Mouse (Mus musculus) brain, embryonic 14.5 days (tissue): ENCODE data around the gene Arhgap22.

ENCODE experiments used
- CTCF ChIP-seq: fragments of 200-500 bp; IDR thresholded peaks from 2 replicates; pipeline ENCODE4 v1.5.1; 2012; ENCODE audit warnings: inconsistent platforms, mild to moderate bottlenecking, moderate library complexity, borderline replicate concordance; ENCODE audit not compliant: insufficient read depth, insufficient read length; ENCODE audit errors: extremely low read depth
- POLR2A ChIP-seq: fragments of 200-500 bp; IDR thresholded peaks from 2 replicates; pipeline ENCODE4 v1.6.1; 2012; ENCODE audit warnings: mild to moderate bottlenecking, inconsistent platforms, borderline replicate concordance; ENCODE audit not compliant: poor library complexity, insufficient read depth, insufficient read length, severe bottlenecking; ENCODE audit errors: extremely low read depth

DNA sequence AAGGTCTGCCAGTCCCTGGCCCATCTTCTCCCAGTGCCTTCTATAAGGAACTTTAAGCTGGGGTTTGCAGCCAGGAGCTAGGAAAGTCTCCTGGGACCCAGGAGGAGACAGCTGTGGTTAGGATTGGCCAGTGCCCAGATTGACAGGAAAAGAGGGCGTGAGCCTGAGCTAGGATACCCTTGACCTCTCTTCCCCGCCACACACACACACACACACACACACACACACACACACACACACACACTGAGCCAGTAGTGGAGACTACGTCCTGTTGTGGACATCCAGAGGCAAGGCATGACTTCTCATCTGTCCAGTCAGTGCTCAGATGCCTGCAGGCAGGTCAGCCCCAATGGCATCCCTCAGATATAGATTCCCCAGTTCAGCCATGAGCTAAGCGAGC is 147.7 kb downstream of the Arhgap22 start:
- TF ChIP-seq CTCF (no peak), POLR2A (no peak)
